Mouse (Mus musculus) cerebellum, adult (tissue): ENCODE measurements around the gene Ankfy1.

Source experiments
- ATAC-seq: cut with Nextera tagmentation; 2 replicates; pipeline ENCODE4 v1.9.2; 2017; ENCODE audit warnings: mild to moderate bottlenecking, moderate library complexity, mixed read lengths; ENCODE audit not compliant: insufficient number of reproducible peaks, low FRiP score, low TSS enrichment

Gene Ankfy1

DNA sequence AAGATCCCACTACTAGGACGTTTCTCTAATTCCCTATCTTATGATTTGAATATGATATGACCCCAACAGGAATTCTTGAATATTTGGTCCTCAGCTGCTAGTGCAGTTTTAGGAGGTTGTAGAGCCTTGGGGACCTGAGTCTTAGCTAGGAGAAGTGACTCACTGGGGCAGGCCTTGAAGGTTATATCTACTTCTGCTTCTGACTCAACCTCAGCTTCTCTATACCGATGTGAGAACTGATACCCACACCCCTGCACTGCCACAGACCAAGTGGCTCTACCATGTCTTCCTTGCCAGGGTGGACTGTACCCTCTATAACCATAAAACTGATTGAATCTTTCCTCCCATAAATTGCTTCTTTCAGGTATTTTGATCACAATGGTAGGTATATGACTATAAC is 92.3 kb downstream of the Ankfy1 start:
- no peak for ATAC-seq

DNA sequence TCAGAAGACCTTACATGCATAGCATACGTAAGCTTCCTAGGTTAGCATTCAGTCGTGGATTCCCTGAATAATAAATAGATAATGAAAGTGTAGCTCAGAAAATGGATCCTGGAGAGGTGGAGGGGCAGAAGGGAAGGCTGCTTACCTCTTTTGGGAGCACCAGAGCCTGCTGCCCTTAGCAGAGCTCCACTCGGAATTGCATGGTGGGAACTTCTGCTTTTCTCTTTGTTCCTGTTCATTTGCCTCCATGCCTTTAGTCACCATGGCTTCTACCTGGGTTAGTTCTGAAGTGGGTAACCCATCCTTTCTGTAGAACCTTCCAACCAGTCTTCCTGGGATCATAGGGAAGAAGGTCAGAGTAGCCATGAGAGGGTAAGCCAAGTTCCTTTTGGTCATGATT is 92.7 kb downstream of the Ankfy1 start:
- ATAC-seq, result no peak

GRCm38 (mm10) chr11:72792033-72792432 is 102.2 kb downstream of the Ankfy1 start:
- ATAC-seq, result no peak

DNA sequence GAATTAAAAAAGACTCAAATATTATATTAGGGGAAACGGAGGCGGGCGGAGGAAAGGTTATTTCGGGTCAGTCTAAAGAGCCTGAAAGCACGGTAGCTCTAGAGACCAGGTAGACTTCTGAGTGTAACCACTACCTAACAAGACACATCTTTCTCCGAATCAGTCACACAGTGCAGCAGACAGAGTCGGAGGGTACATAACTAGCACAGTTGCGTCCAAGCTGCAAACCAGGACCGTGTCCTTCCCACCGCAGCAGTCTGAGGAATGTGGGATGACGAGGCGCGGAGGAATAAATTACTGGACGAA is 105.3 kb downstream of the Ankfy1 start:
- 0 out of 2 replicates have a peak, but pooled peaks have one; percentile 4 for ATAC-seq

DNA sequence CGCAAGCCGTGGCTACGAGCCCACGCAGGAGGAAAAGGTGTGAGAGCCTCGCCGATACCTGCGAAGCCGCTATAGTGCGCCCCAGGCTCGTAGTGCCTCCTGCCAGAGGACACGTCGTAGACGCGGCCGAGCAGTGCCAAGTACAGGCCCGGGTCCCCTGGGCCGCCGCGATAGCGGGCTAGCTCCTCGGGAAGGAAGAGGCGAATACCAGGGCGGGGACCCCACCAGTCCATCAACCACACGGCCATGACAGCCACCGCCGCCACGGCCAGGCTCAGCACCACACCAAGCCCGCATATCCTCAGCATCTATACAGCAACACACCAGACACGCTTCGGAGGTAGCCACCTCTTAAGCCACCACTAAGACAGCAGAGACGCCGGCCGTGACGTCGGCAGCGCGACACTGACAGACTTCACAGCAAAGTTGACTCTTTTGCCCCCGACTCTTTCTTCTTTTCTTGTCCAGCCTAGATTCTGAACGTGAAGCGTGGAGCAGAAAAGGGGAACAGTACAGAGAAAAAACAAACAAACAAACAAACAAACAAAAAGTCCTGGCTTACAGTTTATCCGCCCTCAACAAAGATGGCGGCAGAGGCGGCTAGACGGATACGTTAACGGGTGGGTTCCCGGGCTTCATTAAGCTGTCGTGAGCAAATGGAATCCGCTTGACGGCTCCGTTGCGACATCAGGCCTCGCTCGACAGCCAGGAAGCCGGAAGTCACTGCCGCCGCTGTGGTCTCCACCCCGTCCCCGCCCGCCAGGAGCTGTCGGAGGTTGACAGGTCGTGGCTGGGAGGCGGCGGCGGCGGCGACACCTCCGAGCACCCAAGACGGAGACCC is 105.9 kb downstream of the Ankfy1 start, which contains the start of the genes Cyb5d2 and Zzef1:
TSS of gene Cyb5d2 (minus strand) at position 688 of the 841 bp plus-strand sequence.
TSS of gene Zzef1 (plus strand) at position 772 of the 841 bp plus-strand sequence.
- ATAC-seq, result peak; percentile 90

GRCm38 (mm10) chr11:72796296-72796687 is 106.5 kb downstream of the Ankfy1 start:
- ATAC-seq, result peak; percentile 41; the same call in 1 of the 2 replicates

DNA sequence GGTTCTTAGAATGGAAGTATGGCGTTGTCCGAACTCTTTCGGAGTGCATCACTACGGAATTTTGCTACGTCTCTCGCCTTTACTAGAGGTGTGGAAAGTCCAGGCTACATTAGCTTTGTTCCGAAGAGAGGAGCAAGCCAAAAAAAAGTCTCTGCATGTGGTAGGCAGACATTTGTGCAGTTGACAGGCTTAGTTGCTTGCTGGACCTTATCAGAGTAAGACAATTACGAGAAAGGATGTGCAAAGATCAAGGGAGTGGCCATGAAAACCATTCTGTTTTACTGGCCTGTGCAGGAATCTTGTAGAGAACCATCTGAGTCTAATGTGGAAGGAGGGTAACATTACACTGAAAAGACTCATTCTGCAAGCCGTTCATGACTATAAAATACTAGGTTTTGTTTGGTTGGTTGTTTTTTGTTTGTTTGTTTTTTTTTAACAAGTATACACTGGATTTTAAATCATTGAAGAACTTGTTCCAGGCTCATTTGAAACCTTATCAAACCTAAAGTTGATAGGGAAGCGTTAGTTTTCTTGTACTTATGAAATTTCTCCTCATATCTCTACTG is 107.0 kb downstream of the Ankfy1 start:
- ATAC-seq, result no peak

DNA sequence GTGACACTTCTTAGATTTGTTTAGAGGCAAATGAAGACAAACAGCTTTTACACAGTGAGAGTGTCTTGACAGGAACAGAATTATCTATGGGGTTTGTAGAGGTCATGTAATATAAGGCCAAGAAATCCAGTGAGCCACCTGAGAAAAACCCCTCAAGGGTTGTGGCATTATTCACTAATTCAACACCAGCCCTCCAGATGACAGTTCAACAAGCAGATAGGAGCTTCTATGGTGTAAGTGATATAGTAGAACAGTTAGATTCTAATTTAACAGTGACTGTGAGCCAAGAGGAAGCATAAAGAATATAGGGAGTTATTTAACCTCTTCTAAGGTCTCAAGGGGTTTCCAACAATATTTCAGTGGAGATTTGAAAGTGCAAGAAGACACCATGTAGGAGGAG is 108.3 kb downstream of the Ankfy1 start:
- ATAC-seq, result no peak

DNA sequence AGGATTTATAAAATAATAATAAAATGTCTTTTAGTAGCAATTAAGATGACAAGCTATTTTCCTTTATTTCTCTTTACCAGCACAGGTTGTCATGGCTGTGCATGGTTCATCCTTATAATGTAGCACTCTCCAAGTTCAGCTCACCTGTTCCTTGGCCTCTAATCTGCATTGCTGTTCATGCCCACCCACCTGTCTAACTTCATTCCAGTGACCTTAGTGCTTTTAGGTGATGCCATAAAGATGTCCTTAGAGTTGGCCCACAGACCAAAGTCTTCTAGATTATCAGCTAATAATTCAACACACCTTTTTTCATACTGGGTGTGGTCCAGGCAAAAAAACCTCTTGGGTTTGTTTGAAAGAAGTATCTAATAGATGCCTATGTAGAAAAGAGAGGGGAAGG is 111.4 kb downstream of the Ankfy1 start:
- no peak for ATAC-seq

DNA sequence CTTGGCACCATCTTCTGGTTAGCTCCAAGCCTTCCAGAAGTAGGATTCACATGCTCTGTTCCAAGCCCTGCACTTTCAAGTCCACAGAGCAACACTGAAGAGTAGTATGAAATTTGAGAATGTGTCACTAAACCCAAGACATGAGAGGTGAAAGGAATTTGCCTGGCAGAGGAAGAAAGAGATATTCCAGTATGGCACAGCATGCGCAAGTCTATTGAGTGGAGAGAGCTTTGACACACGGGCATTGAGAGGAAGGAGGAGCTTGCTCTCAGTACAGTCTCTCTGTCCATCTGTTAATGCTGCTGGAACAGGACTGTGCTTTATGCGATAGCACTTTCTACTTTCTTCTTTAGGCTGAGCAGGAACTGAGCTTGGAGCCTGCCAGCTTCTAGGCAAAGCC is 113.2 kb downstream of the Ankfy1 start:
- ATAC-seq, result no peak

DNA sequence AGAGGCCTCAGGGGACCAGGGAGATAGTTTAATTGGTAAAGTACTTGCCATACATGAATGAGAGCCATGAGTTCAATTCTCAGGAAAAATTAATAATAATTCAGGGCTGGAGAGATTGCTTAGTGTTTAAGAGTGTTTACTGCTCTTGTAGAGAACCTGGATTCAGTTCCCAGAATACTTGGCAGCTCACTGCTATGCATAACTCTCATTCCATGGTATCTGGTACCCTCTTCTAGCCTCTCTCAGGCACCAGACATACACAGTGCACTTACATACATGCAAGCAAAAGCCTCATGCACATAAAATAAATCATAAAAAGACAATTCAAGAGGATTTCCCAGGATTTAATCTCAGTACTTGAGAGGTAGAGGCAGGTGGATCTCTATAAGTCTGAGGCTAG is 114.8 kb downstream of the Ankfy1 start:
- no peak for ATAC-seq

DNA sequence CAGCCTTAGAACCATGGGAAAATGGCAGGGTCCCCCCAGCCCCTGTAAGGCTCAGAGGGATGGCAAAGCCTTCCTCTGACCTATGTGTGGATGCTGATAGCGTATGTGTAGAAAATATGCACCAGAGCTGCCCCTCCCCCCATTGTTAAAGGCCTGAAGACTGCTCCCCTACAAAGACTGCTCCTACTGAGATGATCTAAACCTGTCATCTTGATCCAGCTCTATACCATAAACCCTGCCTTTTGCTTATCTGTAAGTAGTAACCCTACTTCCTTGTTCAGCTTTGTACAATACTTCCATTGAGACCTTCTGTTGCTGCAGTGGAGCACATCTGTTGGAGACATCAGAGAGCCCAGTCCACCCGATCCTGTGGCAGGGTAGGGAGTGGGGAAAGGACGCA is 115.4 kb downstream of the Ankfy1 start:
- ATAC-seq, result no peak

DNA sequence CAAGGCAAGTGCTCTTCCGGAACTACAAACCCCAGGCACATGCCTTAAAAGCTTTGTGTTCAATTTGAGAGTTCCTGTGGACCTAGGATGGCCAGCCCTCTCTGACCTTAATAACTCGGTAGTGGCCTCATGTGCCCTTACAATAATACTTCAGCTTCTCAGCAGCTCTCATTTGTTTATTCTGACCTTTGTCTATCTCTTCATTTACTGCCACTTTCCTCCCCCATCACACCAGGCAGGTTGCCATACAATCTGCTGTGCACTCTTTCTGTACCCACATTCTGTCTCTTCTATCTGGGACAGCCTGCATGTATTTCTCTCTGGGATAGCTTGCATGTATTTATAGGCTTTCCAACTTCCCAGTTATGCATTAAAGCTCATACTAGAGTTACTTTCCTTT is 116.8 kb downstream of the Ankfy1 start:
- no peak; the same call in 1 of the 2 replicates for ATAC-seq

DNA sequence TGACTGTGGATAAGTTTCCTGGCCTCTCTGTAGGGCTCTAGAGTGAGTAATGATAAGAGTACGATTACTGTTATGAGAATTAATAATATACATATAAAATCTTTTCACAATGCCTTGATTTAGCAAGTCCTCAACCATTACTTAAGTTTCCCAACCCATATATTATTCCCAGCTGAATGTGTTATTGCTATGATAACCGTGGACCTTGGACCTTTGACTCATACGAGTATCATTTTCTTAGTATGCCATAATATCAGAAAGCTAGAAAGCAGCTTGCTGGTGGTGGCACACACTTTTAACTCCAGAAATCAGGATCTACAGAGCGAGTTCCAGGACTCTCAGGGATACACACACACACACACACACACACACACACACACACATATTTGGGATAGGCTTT is 118.2 kb downstream of the Ankfy1 start:
- no peak for ATAC-seq

GRCm38 (mm10) chr11:72813687-72814086 is 123.9 kb downstream of the Ankfy1 start:
- no peak for ATAC-seq

DNA sequence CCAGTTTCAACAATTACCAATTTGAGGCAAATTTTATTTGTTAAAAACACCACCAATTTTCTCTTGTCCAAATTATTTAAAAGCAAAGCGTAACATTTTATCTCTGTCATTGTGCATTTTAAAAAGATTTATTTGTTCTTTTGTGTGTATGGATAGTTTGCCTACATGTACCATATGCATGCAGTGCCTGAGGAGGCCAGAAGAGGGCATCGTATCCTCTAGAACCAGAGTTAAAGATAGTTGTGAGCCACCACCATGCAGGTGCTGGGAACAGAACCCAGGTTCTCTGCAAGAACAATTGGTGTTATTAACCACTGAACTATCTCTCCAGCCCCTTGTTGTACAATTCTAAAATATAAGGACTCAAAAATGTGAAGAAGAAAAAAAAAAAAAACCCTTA is 124.4 kb downstream of the Ankfy1 start:
- ATAC-seq, result no peak

- no peak for ATAC-seq
Measured at GRCm38 (mm10) chr11:72816859-72817258, 127.1 kb downstream of the Ankfy1 start.

DNA sequence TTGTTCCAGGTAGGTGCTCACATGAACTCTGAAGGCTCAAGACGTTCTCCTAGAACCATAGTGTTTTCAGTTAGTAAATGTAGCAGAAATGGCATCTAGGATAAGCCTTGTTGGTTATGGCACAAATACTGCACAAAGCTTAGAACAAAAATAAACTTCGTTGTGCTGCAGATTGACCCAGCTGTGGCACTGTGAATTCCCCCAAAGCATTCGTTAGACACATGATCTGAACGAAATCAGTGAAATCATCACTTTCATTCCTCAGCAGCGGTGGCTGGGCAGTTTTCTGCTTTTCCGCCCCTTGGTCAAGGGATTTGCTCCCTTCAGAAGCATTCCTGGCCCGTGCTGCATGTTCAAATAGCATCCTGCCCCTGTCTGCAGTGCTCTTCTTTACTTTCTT is 128.3 kb downstream of the Ankfy1 start:
- ATAC-seq, result no peak

GRCm38 (mm10) chr11:72821041-72821440 is 131.2 kb downstream of the Ankfy1 start:
- ATAC-seq, result no peak
